In genomic region chr9:61573634-61574359, GRCm38 (mm10) we compare ENCODE assay signal across 8 mouse cellular contexts.
DNase-seq lines count a peak whose midpoint lies in the region; ATAC-seq and TF ChIP-seq lines count a peak whose summit lies in the region.

No protein-coding gene starts in this region.

- WGBS in hindbrain, embryonic 15.5 days: 15% methylated on average over 21 of the region's 21 CpGs
- 28% methylated on average over 21 of the region's 21 CpGs for WGBS in midbrain, embryonic 11.5 days
- 48% methylated on average over 21 of the region's 21 CpGs for WGBS in liver, embryonic 11.5 days

- TF ChIP-seq POLR2A in testis, adult 2 months (IDR thresholded peaks at IDR 0.05; ENCODE audit: control insufficient read depth, low read depth, low read length): no peak

- no peaks in the 10 kb centered on the region for H3K27me3 ChIP-seq in hindbrain, embryonic 15.5 days
- no peaks in the 10 kb centered on the region for H3K27me3 ChIP-seq in midbrain, embryonic 11.5 days (ENCODE audit: control insufficient read depth, insufficient read depth, low read length)
- no peaks in the 10 kb centered on the region for H3K27me3 ChIP-seq in testis, adult 2 months (ENCODE audit: control insufficient read depth, insufficient read depth, low read length)
- no peaks in the 10 kb centered on the region; the same call in 1 of the 2 replicates for H3K27me3 ChIP-seq in liver, embryonic 11.5 days (replicated peaks; ENCODE audit: control insufficient read depth, insufficient read depth, low read length)

- H3K4me2 ChIP-seq in hindbrain, embryonic 15.5 days: peak overlapping the region; percentile 32
- peak overlapping the region; percentile 1; the same call in 1 of the 2 replicates for H3K4me2 ChIP-seq in midbrain, embryonic 11.5 days
- H3K4me2 ChIP-seq in liver, embryonic 11.5 days: no peak overlapping the region

- no peaks in the 10 kb centered on the region for H3K9me3 ChIP-seq in hindbrain, embryonic 15.5 days
- H3K9me3 ChIP-seq in midbrain, embryonic 11.5 days (ENCODE audit: control insufficient read depth, low read length): no peaks in the 10 kb centered on the region; the same call in 1 of the 2 replicates
- H3K9me3 ChIP-seq in liver, embryonic 11.5 days (ENCODE audit: control insufficient read depth, low read length): no peaks in the 10 kb centered on the region; the same call in 1 of the 2 replicates

- ATAC-seq in hindbrain, embryonic 15.5 days (ENCODE audit: low FRiP score, low read depth): peak; percentile 86
- ATAC-seq in midbrain, embryonic 11.5 days (ENCODE audit: low FRiP score): peak; percentile 89
- no peak for ATAC-seq in liver, embryonic 11.5 days (replicated peaks; ENCODE audit: low FRiP score)

- no peak overlapping the region for H3K4me3 ChIP-seq in hindbrain, embryonic 15.5 days
- no peak overlapping the region for H3K4me3 ChIP-seq in midbrain, embryonic 11.5 days (ENCODE audit: low read depth, low read length)
- no peak overlapping the region for H3K4me3 ChIP-seq in testis, adult 2 months (ENCODE audit: control insufficient read depth, low read depth, low read length)
- H3K4me3 ChIP-seq in liver, embryonic 11.5 days (ENCODE audit: low read depth, low read length): no peak overlapping the region

- no peaks in the 10 kb centered on the region for H3K36me3 ChIP-seq in hindbrain, embryonic 15.5 days
- no peaks in the 10 kb centered on the region for H3K36me3 ChIP-seq in midbrain, embryonic 11.5 days (ENCODE audit: control insufficient read depth, insufficient read depth, low read length)
- H3K36me3 ChIP-seq in testis, adult 2 months (ENCODE audit: control insufficient read depth, insufficient read depth, low read length): no peaks in the 10 kb centered on the region
- no peaks in the 10 kb centered on the region for H3K36me3 ChIP-seq in liver, embryonic 11.5 days (ENCODE audit: control insufficient read depth, insufficient read depth, low read length)

- H3K4me1 ChIP-seq in hindbrain, embryonic 15.5 days (replicated peaks): peaks cover 18% of the 10 kb centered on the region
- H3K4me1 ChIP-seq in midbrain, embryonic 11.5 days (ENCODE audit: control insufficient read depth, insufficient read depth, low read length): peaks cover 16% of the 10 kb centered on the region
- no peaks in the 10 kb centered on the region; the same call in 1 of the 2 replicates for H3K4me1 ChIP-seq in testis, adult 2 months (ENCODE audit: control insufficient read depth, insufficient read depth, low read length)
- no peaks in the 10 kb centered on the region for H3K4me1 ChIP-seq in liver, embryonic 11.5 days (replicated peaks; ENCODE audit: control insufficient read depth, insufficient read depth, low read length)

- TF ChIP-seq CTCF in testis, adult 2 months (IDR thresholded peaks at IDR 0.05; ENCODE audit: control insufficient read depth, insufficient read depth, insufficient replicate concordance, low read depth, low read length): no peak

- peak; percentile 30 for DNase-seq in cerebellum, adult 11-12 months
- DNase-seq in cerebellum, postnatal 36 days: no peak
- DNase-seq in cerebellum, postnatal 25 days: peak; percentile 21 to 27
- DNase-seq in midbrain, embryonic 11.5 days (ENCODE audit: low spot score, missing footprints): peak; percentile 90
- DNase-seq in liver, embryonic 11.5 days (ENCODE audit: low spot score): no peak
- DNase-seq in kidney, adult 9 months: no peak

- H3K9ac ChIP-seq in hindbrain, embryonic 15.5 days: no peak overlapping the region
- peak overlapping the region; percentile 47 for H3K9ac ChIP-seq in midbrain, embryonic 11.5 days (ENCODE audit: low read length)
- H3K9ac ChIP-seq in liver, embryonic 11.5 days (ENCODE audit: low read depth, low read length): no peak overlapping the region

- H3K27ac ChIP-seq in hindbrain, embryonic 15.5 days (replicated peaks): peak overlapping the region; percentile 78
- peak overlapping the region; percentile 79 for H3K27ac ChIP-seq in midbrain, embryonic 11.5 days (ENCODE audit: low read depth, low read length)
- peak overlapping the region; percentile 46; the same call in 1 of the 2 replicates for H3K27ac ChIP-seq in testis, adult 2 months (ENCODE audit: control insufficient read depth, insufficient read depth, low read depth, low read length)
- no peak overlapping the region for H3K27ac ChIP-seq in liver, embryonic 11.5 days (ENCODE audit: low read depth, low read length)

Comparison
In these comparisons a context has a peak if more than half of its experiments do, and no peak if none do; other contexts are left out.
1. DNase-seq: peak in cerebellum, adult 11-12 months (single experiment), cerebellum, postnatal 25 days (2 of 2) and midbrain, embryonic 11.5 days (single experiment); none in cerebellum, postnatal 36 days (0 of 2), liver, embryonic 11.5 days (single experiment) and kidney, adult 9 months (single experiment).